Comparison of ENCODE assay signal across 7 mouse cellular contexts in genomic region chr3:87947056-87947810, GRCm38 (mm10). TPM values are rescaled to one million over a fixed set of nuclear protein-coding genes. Genes with fewer than 3 reads are reported as not detected.
DNase-seq lines count a peak whose midpoint lies in the region; ATAC-seq and TF ChIP-seq lines count a peak whose summit lies in the region.

No protein-coding gene starts in this region.

- H3K27ac ChIP-seq in lung, embryonic 16.5 days (ENCODE audit: low read length), result no peak overlapping the region
- peak overlapping the region; percentile 47 for H3K27ac ChIP-seq in forebrain, embryonic 12.5 days
- H3K27ac ChIP-seq in limb, embryonic 15.5 days, result peak overlapping the region; percentile 90
- no peak overlapping the region for H3K27ac ChIP-seq in stomach, embryonic 16.5 days (ENCODE audit: low read length)

- peak overlapping the region; percentile 24 for H3K4me3 ChIP-seq in lung, embryonic 16.5 days (ENCODE audit: low read length)
- no peak overlapping the region for H3K4me3 ChIP-seq in lung, adult 2 months (replicated peaks; ENCODE audit: extremely low read depth, low read depth, low read length)
- H3K4me3 ChIP-seq in forebrain, embryonic 12.5 days (replicated peaks), result peak overlapping the region; percentile 42
- H3K4me3 ChIP-seq in limb, embryonic 15.5 days, result peak overlapping the region; percentile 51
- H3K4me3 ChIP-seq in stomach, embryonic 16.5 days (replicated peaks; ENCODE audit: low read length), result peak overlapping the region; percentile 37

- ATAC-seq in lung, embryonic 16.5 days (ENCODE audit: low read depth), result no peak
- ATAC-seq in forebrain, embryonic 12.5 days (ENCODE audit: low FRiP score), result no peak; the same call in 1 of the 2 replicates
- ATAC-seq in limb, embryonic 15.5 days (ENCODE audit: insufficient number of reproducible peaks, low FRiP score, low TSS enrichment, low read depth), result no peak
- no peak for ATAC-seq in stomach, embryonic 16.5 days (ENCODE audit: insufficient read depth, low FRiP score)

- no peak for TF ChIP-seq POLR2A in lung, adult 2 months (IDR thresholded peaks at IDR 0.05; ENCODE audit: borderline replicate concordance, extremely low read depth, low read depth, low read length)

- no peaks in the 10 kb centered on the region for H3K9me3 ChIP-seq in lung, embryonic 16.5 days (ENCODE audit: control insufficient read depth, low read length)
- H3K9me3 ChIP-seq in forebrain, embryonic 12.5 days, result no peaks in the 10 kb centered on the region
- no peaks in the 10 kb centered on the region for H3K9me3 ChIP-seq in limb, embryonic 15.5 days
- H3K9me3 ChIP-seq in stomach, embryonic 16.5 days (replicated peaks; ENCODE audit: control insufficient read depth, low read length), result no peaks in the 10 kb centered on the region

- TF ChIP-seq CTCF in lung, adult 2 months (IDR thresholded peaks at IDR 0.05; ENCODE audit: insufficient read depth, low read length), result no peak

- peaks cover 5% of the 10 kb centered on the region for H3K36me3 ChIP-seq in lung, embryonic 16.5 days (ENCODE audit: control insufficient read depth, insufficient read depth, low read length)
- peaks cover 5% of the 10 kb centered on the region for H3K36me3 ChIP-seq in forebrain, embryonic 12.5 days (replicated peaks)
- H3K36me3 ChIP-seq in limb, embryonic 15.5 days, result peaks cover 3% of the 10 kb centered on the region
- H3K36me3 ChIP-seq in stomach, embryonic 16.5 days (ENCODE audit: control insufficient read depth, insufficient read depth, low read length), result no peaks in the 10 kb centered on the region

- peak overlapping the region; percentile 38 for H3K9ac ChIP-seq in lung, embryonic 16.5 days (ENCODE audit: low read length)
- peak overlapping the region; percentile 59 for H3K9ac ChIP-seq in forebrain, embryonic 12.5 days
- no peak overlapping the region for H3K9ac ChIP-seq in limb, embryonic 15.5 days
- H3K9ac ChIP-seq in stomach, embryonic 16.5 days (ENCODE audit: low read length), result peak overlapping the region; percentile 65

- peak overlapping the region; percentile 63 for H3K4me2 ChIP-seq in lung, embryonic 16.5 days (ENCODE audit: low read depth, low read length)
- H3K4me2 ChIP-seq in forebrain, embryonic 12.5 days, result peak overlapping the region; percentile 72
- H3K4me2 ChIP-seq in limb, embryonic 15.5 days, result peak overlapping the region; percentile 68
- peak overlapping the region; percentile 60 for H3K4me2 ChIP-seq in stomach, embryonic 16.5 days (ENCODE audit: low read depth, low read length)

- 7% methylated on average over 26 of the region's 26 CpGs for WGBS in lung, embryonic 16.5 days
- WGBS in lung, adult 2 months, result 9% methylated on average over 26 of the region's 26 CpGs
- WGBS in forebrain, embryonic 12.5 days, result 1% methylated on average over 26 of the region's 26 CpGs
- 4% methylated on average over 26 of the region's 26 CpGs for WGBS in limb, embryonic 15.5 days
- 10% methylated on average over 26 of the region's 26 CpGs for WGBS in stomach, embryonic 16.5 days

- no peak for DNase-seq in lung, adult 2 months
- DNase-seq in layer of hippocampus, adult 8-10 months (ENCODE audit: low spot score in 2 of 2), result no peak
- DNase-seq in ovary, postnatal 14 days (ENCODE audit: low spot score), result no peak

- H3K27me3 ChIP-seq in lung, embryonic 16.5 days (ENCODE audit: control insufficient read depth, insufficient read depth, low read depth, low read length), result peaks cover 9% of the 10 kb centered on the region
- H3K27me3 ChIP-seq in forebrain, embryonic 12.5 days, result 0 out of 2 replicates have a peak, but pooled peaks cover 4% of the 10 kb centered on the region
- H3K27me3 ChIP-seq in limb, embryonic 15.5 days, result no peaks in the 10 kb centered on the region
- H3K27me3 ChIP-seq in stomach, embryonic 16.5 days (ENCODE audit: control insufficient read depth, insufficient read depth, low read length), result no peaks in the 10 kb centered on the region; the same call in 1 of the 2 replicates

- H3K4me1 ChIP-seq in lung, embryonic 16.5 days (replicated peaks; ENCODE audit: control insufficient read depth, insufficient read depth, low read length), result peaks cover 38% of the 10 kb centered on the region
- H3K4me1 ChIP-seq in lung, adult 2 months (ENCODE audit: control insufficient read depth, insufficient read depth, low read length), result no peaks in the 10 kb centered on the region
- peaks cover 79% of the 10 kb centered on the region for H3K4me1 ChIP-seq in forebrain, embryonic 12.5 days
- H3K4me1 ChIP-seq in limb, embryonic 15.5 days, result peaks cover 80% of the 10 kb centered on the region
- peaks cover 30% of the 10 kb centered on the region for H3K4me1 ChIP-seq in stomach, embryonic 16.5 days (ENCODE audit: control insufficient read depth, insufficient read depth, low read length)

RNA-seq across cellular contexts. Expression of gene Crabp2, which starts 1.2 kb away (rescaled TPM):
- polyA plus RNA-seq in lung, embryonic 16.5 days (2015; fragmentation: Nextera tagmentation; extraction: Ambion mirVana), result 4.7 and 4.9 TPM in 2 replicates
- 15.1 TPM in 1 of 2 replicates, not detected in the other for polyA plus RNA-seq in lung, adult 2 months (2012; rRNA removed)
- polyA plus RNA-seq in forebrain, embryonic 12.5 days (2016; fragmentation: Nextera tagmentation; extraction: Ambion mirVana), result 246 TPM in 2 replicates
- 249 and 274 TPM in 2 replicates for polyA plus RNA-seq in limb, embryonic 15.5 days (2015; fragmentation: Nextera tagmentation; extraction: Ambion mirVana)
- 29.4 and 43.3 TPM in 2 replicates for polyA plus RNA-seq in stomach, embryonic 16.5 days (2015; fragmentation: Nextera tagmentation; extraction: Ambion mirVana)
- 1 to 10 TPM; 3.9 to 5.9 (median 4.7) TPM for total RNA-seq in layer of hippocampus, adult 8-10 months (2022)

RNA-seq across cellular contexts. Expression of gene Rrnad1, which starts 16.7 kb away (rescaled TPM):
- polyA plus RNA-seq in lung, embryonic 16.5 days (2015; fragmentation: Nextera tagmentation; extraction: Ambion mirVana), result 20.2 and 20.6 TPM in 2 replicates
- 28.3 and 29.7 TPM in 2 replicates for polyA plus RNA-seq in lung, adult 2 months (2012; rRNA removed)
- 20.5 and 23.7 TPM in 2 replicates for polyA plus RNA-seq in forebrain, embryonic 12.5 days (2016; fragmentation: Nextera tagmentation; extraction: Ambion mirVana)
- polyA plus RNA-seq in limb, embryonic 15.5 days (2015; fragmentation: Nextera tagmentation; extraction: Ambion mirVana), result 18.4 and 18.5 TPM in 2 replicates
- 19.8 and 20.3 TPM in 2 replicates for polyA plus RNA-seq in stomach, embryonic 16.5 days (2015; fragmentation: Nextera tagmentation; extraction: Ambion mirVana)
- 10 to 100 TPM; 25.2 to 31.5 (median 26.2) TPM for total RNA-seq in layer of hippocampus, adult 8-10 months (2022)

RNA-seq across cellular contexts. Expression of gene Isg20l2, which starts 17.1 kb away (rescaled TPM):
- 50.3 and 54.8 TPM in 2 replicates for polyA plus RNA-seq in lung, embryonic 16.5 days (2015; fragmentation: Nextera tagmentation; extraction: Ambion mirVana)
- 10.7 and 12.8 TPM in 2 replicates for polyA plus RNA-seq in lung, adult 2 months (2012; rRNA removed)
- 80.5 and 88.2 TPM in 2 replicates for polyA plus RNA-seq in forebrain, embryonic 12.5 days (2016; fragmentation: Nextera tagmentation; extraction: Ambion mirVana)
- 48.5 and 56.0 TPM in 2 replicates for polyA plus RNA-seq in limb, embryonic 15.5 days (2015; fragmentation: Nextera tagmentation; extraction: Ambion mirVana)
- polyA plus RNA-seq in stomach, embryonic 16.5 days (2015; fragmentation: Nextera tagmentation; extraction: Ambion mirVana), result 40.8 and 41.5 TPM in 2 replicates
- 10 to 100 TPM; 12.7 to 16.1 (median 15.1) TPM for total RNA-seq in layer of hippocampus, adult 8-10 months (2022)

RNA-seq across cellular contexts. Expression of gene Nes, which starts 23.6 kb away (rescaled TPM):
- 15.5 and 15.6 TPM in 2 replicates for polyA plus RNA-seq in lung, embryonic 16.5 days (2015; fragmentation: Nextera tagmentation; extraction: Ambion mirVana)
- polyA plus RNA-seq in lung, adult 2 months (2012; rRNA removed), result 26.4 and 31.4 TPM in 2 replicates
- 148 and 162 TPM in 2 replicates for polyA plus RNA-seq in forebrain, embryonic 12.5 days (2016; fragmentation: Nextera tagmentation; extraction: Ambion mirVana)
- polyA plus RNA-seq in limb, embryonic 15.5 days (2015; fragmentation: Nextera tagmentation; extraction: Ambion mirVana), result 26.6 and 37.2 TPM in 2 replicates
- 7.7 and 10.2 TPM in 2 replicates for polyA plus RNA-seq in stomach, embryonic 16.5 days (2015; fragmentation: Nextera tagmentation; extraction: Ambion mirVana)
- total RNA-seq in layer of hippocampus, adult 8-10 months (2022), result 1 to 10 TPM; 4.9 to 6.5 (median 5.5) TPM

RNA-seq across cellular contexts. Expression of gene Mrpl24, which starts 27.9 kb away (rescaled TPM):
- polyA plus RNA-seq in lung, embryonic 16.5 days (2015; fragmentation: Nextera tagmentation; extraction: Ambion mirVana), result 77.5 and 79.3 TPM in 2 replicates
- 26.7 and 45.8 TPM in 2 replicates for polyA plus RNA-seq in lung, adult 2 months (2012; rRNA removed)
- polyA plus RNA-seq in forebrain, embryonic 12.5 days (2016; fragmentation: Nextera tagmentation; extraction: Ambion mirVana), result 75.8 and 86.1 TPM in 2 replicates
- 62.9 and 64.3 TPM in 2 replicates for polyA plus RNA-seq in limb, embryonic 15.5 days (2015; fragmentation: Nextera tagmentation; extraction: Ambion mirVana)
- 66.2 and 77.2 TPM in 2 replicates for polyA plus RNA-seq in stomach, embryonic 16.5 days (2015; fragmentation: Nextera tagmentation; extraction: Ambion mirVana)
- 10 to 100 TPM; 58.6 to 59.7 (median 59.5) TPM for total RNA-seq in layer of hippocampus, adult 8-10 months (2022)

Comparison
In these comparisons a context has a peak if more than half of its experiments do, and no peak if none do; other contexts are left out.
1. H3K27ac ChIP-seq: peak in forebrain, embryonic 12.5 days (single experiment) and limb, embryonic 15.5 days (single experiment); none in lung, embryonic 16.5 days (single experiment) and stomach, embryonic 16.5 days (single experiment).
2. Peak in every context shown above with its lines, with median percentiles within 50 percentile points of each other: H3K4me2 ChIP-seq.